Mouse (Mus musculus) megakaryocyte, embryonic 14.5 days (primary cell): Measurements from ENCODE around the gene Ptgfrn.

Source experiments
- FLI1 ChIP-seq: IDR thresholded peaks from 2 replicates; pipeline ENCODE4 v1.6.1; 2012; ENCODE audit warnings: low read length, inconsistent platforms, mixed read lengths
- GATA1 ChIP-seq: IDR thresholded peaks from 3 replicates; pipeline ENCODE4 v1.6.1; 2012; ENCODE audit warnings: mixed read lengths, low read length, inconsistent platforms, borderline replicate concordance

GRCm38 (mm10) chr3:101095761-101096449 lies 14.2 kb downstream of the Ptgfrn start:
- TF ChIP-seq GATA1, result no peak
- no peak for TF ChIP-seq FLI1
